Mouse (Mus musculus): Measurements from ENCODE around the gene Il3ra.

Gene Il3ra

DNA sequence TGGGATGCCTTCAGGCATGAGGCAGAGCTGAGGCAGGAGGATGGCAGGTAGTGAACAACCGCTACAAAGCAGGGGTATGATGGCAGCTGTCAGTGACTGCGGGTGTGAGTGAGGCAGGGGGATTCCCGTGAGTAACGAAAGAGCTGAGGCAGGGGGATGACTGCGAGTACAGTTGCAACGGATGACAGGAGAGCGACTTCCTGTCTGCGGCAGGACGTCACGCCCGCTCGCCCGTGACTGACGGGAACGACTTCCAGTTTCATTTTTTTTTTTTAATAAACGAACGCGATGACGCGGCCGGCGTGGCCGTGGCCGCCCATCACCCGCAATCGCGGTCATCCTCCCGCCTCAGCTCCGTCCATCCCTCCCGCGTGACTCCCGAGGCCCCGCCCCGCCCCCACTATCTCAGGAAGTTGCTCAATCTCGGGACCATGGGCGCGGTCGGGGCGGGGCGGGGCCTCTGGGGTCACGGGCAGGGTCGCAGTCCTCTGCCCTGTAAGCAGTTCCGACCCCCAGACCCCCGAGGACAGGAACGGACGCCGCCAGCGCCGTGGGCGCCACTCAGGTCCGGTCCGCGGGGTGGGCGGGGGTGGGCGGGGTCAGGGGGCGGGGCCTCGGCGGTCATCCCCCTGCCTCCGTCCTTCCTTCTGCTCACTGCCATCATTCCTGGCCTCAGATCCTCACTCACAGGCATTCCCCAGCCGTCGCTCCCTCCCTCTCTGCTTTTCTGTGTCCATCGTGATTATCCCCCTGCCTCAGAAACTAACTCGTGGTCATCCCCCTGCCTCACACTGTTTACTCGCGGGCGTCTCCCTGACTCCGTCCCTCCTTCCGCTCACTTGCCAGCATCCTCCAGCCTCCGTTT lies at the start of gene Il3ra:
Il3ra (plus strand) TSS at position 328 of the 865 bp plus-strand sequence.
- peak; percentile 55; the same call in 1 of the 2 replicates for TF ChIP-seq GATA4 (IDR thresholded peaks at IDR 0.05; ENCODE audit: insufficient replicate concordance, low read length)

DNA sequence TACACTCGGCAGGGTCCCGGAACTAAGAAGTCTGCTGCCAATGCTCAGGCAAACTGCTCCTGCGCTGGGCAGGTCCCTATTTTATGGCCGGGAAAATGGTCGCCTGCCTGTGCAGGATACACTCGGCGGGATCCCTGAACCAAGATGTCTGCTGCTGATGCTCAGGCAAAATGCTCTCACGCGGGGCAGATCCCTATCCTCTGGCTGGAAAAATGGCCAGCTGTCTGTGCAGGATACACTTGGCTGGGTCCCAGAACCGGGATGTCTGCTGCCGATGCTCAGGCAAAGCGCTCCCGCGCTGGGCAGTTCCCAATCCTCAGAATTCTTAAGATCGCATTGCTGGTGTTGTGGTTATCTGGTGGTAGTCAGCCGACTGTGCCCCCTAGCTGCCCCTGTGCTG lies 37.1 kb upstream of the Il3ra start:
- no peak for TF ChIP-seq GATA4 (IDR thresholded peaks at IDR 0.05; ENCODE audit: insufficient replicate concordance, low read length)

DNA sequence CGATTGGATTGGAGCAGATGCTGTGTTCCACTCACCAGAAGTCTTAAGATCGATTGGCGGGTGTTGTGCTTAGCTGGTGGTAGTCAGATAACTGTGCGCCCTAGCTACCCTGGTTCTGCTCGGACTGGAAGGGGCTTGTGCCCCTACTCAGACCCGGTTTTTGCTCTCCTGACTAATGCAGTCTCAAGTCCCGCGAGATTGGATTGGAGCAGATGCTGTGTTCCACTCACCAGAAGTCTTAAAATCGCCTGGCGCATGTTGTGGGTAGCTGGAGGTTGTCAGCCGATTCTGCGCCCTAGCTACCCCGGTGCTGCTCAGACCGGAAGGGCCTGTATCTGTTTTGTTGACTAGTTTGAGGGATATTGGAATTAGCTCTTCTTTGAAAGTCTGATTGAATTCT lies 36.7 kb upstream of the Il3ra start:
- no peak for TF ChIP-seq GATA4 (IDR thresholded peaks at IDR 0.05; ENCODE audit: insufficient replicate concordance, low read length)

DNA sequence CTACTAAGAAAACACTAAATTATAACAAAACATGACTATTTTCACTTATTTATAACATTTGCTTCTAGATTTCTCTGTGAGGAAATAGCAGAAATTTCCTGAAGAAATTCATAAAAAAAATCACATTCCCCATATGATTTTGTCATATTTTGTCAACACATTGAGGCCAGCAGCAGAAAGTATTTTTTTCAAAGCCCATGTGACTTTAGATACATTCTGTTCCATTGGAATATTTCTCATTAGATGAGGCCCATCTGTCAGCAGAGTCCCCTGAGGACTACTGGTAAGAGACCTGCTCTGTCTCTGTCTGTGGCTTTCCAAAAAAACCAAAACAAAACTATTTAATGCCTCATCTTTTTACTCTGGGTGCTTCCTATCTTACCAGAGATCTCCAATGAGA lies 23.5 kb upstream of the Il3ra start, which contains the start of gene Olfr31:
Olfr31 (plus strand) TSS at position 301 of the 400 bp plus-strand sequence.
- TF ChIP-seq GATA4 (IDR thresholded peaks at IDR 0.05; ENCODE audit: insufficient replicate concordance, low read length) = no peak

DNA sequence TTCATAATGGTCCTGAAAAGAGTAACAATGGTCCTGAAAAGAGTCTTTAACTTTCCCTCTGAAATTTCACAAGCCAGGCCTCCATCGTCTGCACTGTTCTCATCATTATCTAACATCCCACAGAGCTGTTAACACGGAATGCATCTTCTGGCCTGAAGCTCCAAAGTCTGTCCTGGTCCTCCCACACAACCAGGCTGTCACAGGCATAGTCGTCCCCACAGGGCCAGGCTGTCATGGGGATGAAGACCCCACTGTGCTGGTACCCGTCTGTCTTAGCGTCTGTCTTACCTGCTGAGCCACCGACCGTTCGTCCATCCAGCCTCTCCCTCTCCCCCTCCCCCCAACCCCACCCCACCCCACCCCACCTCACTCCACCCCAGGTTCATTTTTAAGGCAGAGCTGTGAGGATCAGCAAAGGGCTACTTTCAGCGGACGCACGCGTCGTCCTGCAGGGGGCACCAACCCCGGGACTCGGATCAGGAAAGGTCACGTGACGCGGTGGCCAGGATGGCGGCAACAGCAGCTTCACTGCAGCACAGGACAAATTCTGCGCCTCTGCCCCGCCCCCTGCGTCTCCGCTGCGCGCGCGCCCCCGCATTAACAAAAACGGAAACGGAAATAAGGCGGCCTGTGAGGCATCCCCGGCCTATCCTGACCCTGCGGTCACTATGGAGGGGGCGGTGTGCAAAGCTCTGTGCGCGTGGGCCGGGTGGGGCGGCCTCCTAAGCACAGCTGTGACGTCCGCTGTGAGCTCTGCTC lies 783 bp upstream of the Il3ra start:
- TF ChIP-seq GATA4 (IDR thresholded peaks at IDR 0.05; ENCODE audit: insufficient replicate concordance, low read length) = peak; percentile 51; the same call in 1 of the 2 replicates

DNA sequence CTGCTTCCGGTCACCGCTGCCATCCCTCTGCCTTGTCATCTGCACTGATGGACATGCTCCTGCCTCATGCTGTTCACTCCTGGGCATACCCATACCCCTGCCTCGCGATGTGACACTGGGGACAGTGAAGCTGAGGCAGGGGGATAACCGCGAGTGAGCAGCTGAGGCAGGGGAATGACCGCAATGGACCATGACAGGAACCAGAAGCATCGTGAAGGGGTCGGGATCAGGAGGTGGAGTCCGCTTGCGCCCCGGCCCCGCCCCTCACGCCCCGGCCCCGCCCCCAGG lies 682 bp downstream of the Il3ra start:
- no peak for TF ChIP-seq GATA4 (IDR thresholded peaks at IDR 0.05; ENCODE audit: insufficient replicate concordance, low read length)

DNA sequence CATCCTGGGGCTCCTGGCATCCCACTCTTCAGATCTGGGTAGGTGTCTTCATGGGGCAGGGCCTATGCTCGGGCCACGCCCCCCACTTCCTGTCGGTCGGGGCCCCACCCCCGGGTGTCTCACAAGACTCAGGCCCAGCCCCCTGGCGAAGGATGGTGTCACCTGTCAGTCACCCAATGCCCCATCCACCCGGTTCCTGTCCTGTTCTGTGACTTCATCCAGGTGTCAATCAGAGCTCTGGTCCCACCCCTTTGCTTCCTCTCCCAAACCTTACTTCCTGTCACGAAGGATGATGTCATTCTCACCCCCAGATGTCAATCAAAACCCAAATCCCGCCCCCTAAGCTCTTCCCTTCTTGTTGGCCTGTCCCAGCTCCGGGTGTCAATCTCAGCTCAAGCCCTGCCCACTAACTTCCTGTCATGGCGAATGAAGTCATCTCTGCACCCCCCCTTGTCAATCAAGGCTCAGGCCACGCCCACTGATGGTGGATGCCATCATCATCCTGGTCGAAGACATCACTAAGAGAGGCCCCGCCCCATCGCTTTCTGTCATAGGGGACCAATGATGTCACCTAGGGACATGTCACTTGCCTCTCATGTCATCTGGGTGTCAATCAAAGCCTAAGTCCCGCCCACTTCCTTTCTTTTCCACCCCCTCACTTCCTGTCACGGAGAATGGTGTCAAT lies 1.2 kb downstream of the Il3ra start:
- no peak for TF ChIP-seq GATA4 (IDR thresholded peaks at IDR 0.05; ENCODE audit: insufficient replicate concordance, low read length)

DNA sequence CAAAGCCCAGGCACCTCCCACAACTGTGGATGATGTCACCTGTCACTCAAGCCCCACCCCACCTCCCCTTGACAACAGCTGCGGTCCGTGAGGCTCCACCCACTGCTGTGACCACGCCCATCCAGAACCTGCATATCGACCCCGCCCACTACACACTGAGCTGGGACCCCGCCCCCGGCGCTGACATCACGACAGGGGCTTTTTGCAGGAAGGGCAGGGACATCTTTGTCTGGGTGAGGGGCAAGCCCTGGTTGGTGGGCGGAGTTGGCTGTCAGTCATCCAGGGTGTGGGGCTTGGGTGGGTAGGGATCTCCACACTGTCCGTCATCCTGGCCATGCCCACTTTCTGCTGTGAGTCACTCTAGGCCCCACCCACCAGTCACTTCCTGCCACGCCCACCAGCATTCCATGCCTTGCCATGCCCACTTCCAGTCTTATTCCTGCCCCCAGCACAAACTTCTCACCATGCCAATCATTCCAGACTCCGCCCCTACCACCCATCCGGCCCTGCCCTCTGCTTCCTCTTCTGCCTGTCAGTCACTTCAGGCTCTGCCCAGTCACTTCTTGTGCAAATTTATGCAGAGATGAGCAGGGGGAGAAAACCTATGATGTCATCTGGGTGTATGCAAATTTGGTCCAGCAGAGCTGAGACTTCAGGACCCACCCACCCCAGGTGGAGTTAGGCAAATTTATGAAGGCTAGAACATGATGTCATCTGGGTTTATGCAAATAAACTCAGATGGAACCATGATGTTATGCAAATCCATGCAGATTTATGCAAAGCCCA lies 2.0 kb downstream of the Il3ra start:
- TF ChIP-seq GATA4 (IDR thresholded peaks at IDR 0.05; ENCODE audit: insufficient replicate concordance, low read length) = no peak

DNA sequence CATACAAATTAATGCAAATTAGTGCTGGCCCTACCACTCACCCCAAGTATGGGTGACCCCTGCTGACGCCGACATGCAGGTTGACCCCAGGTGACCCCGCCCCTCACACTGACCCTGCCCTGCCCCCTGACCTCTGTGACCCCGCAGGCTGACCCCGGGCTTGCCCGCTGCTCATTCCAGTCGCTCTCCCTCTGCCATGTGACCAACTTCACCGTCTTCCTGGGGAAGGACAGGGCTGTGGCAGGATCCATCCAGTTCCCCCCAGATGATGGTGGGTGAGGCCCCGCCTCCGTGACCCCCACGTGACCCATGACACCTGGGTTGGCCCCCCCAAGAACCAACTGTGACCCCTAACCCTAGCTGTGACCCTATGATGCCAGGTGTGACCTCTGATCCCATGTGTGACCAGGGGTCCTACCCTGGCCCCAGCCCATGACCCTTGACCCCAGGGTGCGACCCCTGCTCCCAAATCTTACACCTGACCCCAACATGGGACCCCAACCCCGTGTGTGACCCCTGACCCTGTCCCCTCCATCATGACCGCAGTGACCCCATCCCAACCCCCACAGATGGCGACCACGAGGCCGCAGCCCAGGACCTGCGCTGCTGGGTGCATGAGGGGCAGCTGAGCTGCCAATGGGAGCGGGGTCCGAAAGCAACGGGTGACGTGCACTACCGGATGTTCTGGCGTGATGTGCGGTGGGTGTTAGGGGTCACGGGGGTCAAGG lies 2.8 kb downstream of the Il3ra start:
- TF ChIP-seq GATA4 (IDR thresholded peaks at IDR 0.05; ENCODE audit: insufficient replicate concordance, low read length) = no peak

DNA sequence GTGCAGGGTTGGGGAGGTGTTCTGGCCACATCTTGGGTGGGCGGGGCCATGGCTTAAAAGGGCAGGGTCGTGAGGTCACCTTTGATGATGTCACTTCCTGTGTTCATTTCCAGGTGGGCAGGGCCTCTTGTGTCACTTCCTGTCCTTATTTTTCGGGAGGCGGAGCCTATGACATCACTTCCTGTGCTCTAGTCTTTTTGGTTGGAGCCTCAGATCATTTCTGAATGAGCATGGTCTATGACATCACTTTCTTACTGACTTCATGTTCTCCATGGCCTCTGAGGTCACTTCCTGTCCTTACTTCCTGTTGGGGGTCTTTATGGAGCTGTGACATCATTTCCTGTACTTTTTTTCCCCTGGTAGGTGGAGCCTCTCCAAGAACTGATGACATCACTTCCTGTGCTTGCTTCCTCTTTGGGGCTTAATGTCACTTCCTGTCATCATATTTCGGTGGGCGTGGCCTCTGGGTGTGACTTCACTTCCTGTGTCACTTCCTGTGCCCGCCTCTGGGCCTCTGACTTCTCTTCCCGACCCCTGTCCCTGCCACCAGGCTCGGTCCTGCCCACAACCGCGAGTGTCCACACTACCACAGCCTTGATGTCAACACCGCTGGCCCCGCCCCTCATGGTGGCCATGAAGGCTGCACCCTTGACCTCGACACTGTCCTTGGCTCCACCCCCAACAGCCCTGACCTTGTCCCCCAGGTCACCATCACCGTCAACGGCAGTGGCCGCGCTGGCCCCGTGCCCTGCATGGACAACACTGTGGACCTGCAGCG lies 3.6 kb downstream of the Il3ra start:
- TF ChIP-seq GATA4 (IDR thresholded peaks at IDR 0.05; ENCODE audit: insufficient replicate concordance, low read length) = no peak

DNA sequence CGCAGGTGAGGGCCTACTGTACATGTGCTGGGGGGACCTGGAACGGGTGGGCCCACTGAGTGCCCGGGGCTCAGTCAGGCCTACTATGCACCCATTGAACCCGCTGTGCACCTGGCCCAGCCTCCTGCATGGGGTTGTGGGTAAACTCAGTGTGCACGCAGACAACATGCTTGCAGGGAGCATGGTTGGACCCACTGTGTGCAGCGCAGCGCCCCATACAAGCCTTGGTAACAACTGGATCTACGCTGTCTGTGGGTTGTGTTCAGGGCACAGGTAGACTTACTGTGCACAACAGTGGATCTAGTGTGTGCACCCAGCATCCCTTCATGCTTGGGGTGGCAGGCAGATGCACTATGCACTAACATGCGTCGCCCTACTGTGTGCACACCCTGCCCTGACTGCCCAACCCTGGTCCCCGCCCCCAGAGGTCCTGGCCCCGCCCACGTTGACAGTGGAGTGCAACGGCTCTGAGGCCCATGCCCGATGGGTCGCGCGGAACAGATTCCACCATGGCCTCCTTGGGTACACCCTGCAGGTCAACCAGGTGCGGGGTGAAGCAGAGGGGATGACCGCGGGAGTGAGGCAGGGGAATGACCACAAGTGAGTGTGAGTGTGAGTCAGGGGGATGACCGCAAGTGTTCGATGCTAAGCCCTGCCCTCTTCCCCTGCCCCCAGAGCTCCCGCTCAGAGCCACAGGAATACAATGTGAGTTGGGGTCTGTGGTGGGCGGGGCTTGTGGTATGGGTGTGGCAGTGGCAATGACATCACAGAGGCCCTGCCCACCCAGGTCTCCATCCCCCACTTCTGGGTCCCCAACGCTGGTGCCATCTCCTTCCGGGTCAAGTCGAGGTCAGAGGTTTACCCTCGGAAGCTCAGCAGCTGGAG lies 4.4 kb downstream of the Il3ra start:
- no peak for TF ChIP-seq GATA4 (IDR thresholded peaks at IDR 0.05; ENCODE audit: insufficient replicate concordance, low read length)

DNA sequence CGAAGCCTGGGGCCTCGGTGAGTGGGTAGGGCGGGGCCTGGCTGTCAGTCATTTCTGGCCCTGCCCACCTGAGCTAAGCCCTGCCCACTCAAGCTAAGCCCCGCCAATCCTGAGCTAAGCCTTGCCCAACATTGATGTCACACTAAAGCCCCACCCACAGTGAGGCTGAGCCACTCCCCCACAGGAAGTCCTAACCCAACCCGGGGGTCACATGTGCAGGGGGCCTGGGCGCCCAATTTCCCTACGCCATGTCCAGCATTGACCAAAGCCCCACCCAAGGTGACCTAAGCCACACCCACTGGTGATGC lies 5.0 kb downstream of the Il3ra start:
- no peak for TF ChIP-seq GATA4 (IDR thresholded peaks at IDR 0.05; ENCODE audit: insufficient replicate concordance, low read length)

Measured in liver, adult (tissue).